Comparison of ENCODE assay signal across 21 mouse cellular contexts in genomic region chr12:83201674-83202073, GRCm38 (mm10).
DNase-seq lines count a peak whose midpoint lies in the region; ATAC-seq lines count a peak whose summit lies in the region.
"Had no signal": no experiment of that assay in that cellular context is flagged by ENCODE, and none has a peak within 500 bp of the region (broad histone marks: within the 10 kb centered on the region; RNA-seq: fewer than 3 reads in every experiment).

No protein-coding gene starts in this region.

- H3K4me1 ChIP-seq in hindbrain, embryonic 13.5 days (replicated peaks): peaks cover 18% of the 10 kb centered on the region
- H3K4me1 ChIP-seq in hindbrain, embryonic 10.5 days (replicated peaks): peaks cover 22% of the 10 kb centered on the region
- peaks cover 7% of the 10 kb centered on the region; the same call in 1 of the 2 replicates for H3K4me1 ChIP-seq in neural tube, embryonic 14.5 days (ENCODE audit: control insufficient read depth, insufficient read depth, low read length)
- H3K4me1 ChIP-seq in neural tube, embryonic 15.5 days: peaks cover 11% of the 10 kb centered on the region
- peaks cover 10% of the 10 kb centered on the region for H3K4me1 ChIP-seq in kidney, embryonic 16.5 days (ENCODE audit: insufficient read depth, low read length)

- no peak overlapping the region for H3K9ac ChIP-seq in hindbrain, embryonic 13.5 days
- H3K9ac ChIP-seq in neural tube, embryonic 14.5 days (replicated peaks; ENCODE audit: low read depth, low read length): 0 out of 2 replicates have a peak overlapping the region, but pooled peaks have one; percentile 3
- H3K9ac ChIP-seq in neural tube, embryonic 15.5 days (replicated peaks): no peak overlapping the region
- no peak overlapping the region for H3K9ac ChIP-seq in kidney, embryonic 16.5 days (replicated peaks; ENCODE audit: low read length)
- H3K9ac ChIP-seq: embryonic facial prominence, embryonic 12.5 days; hindbrain, embryonic 15.5 days; midbrain, embryonic 15.5 days had no signal

- H3K9me3 ChIP-seq in hindbrain, embryonic 13.5 days: no peaks in the 10 kb centered on the region
- no peaks in the 10 kb centered on the region for H3K9me3 ChIP-seq in hindbrain, embryonic 10.5 days
- no peaks in the 10 kb centered on the region for H3K9me3 ChIP-seq in neural tube, embryonic 14.5 days (ENCODE audit: control insufficient read depth, low read length)
- no peaks in the 10 kb centered on the region for H3K9me3 ChIP-seq in neural tube, embryonic 15.5 days (replicated peaks)
- no peaks in the 10 kb centered on the region for H3K9me3 ChIP-seq in kidney, embryonic 16.5 days (ENCODE audit: low read length)
- H3K9me3 ChIP-seq: embryonic facial prominence, embryonic 12.5 days; hindbrain, embryonic 15.5 days; midbrain, embryonic 15.5 days had no signal

- ATAC-seq in hindbrain, embryonic 13.5 days (ENCODE audit: low FRiP score): no peak
- no peak for ATAC-seq in neural tube, embryonic 14.5 days (ENCODE audit: low read depth)
- no peak for ATAC-seq in neural tube, embryonic 15.5 days (ENCODE audit: low FRiP score)
- no peak for ATAC-seq in kidney, embryonic 16.5 days (ENCODE audit: low FRiP score, low TSS enrichment)
- ATAC-seq: midbrain, embryonic 15.5 days had no signal

- H3K4me3 ChIP-seq in hindbrain, embryonic 13.5 days: no peak overlapping the region
- H3K4me3 ChIP-seq in hindbrain, embryonic 10.5 days: no peak overlapping the region
- H3K4me3 ChIP-seq in neural tube, embryonic 14.5 days (ENCODE audit: low read depth, low read length): no peak overlapping the region
- no peak overlapping the region for H3K4me3 ChIP-seq in neural tube, embryonic 15.5 days (replicated peaks)
- H3K4me3 ChIP-seq in kidney, embryonic 16.5 days (ENCODE audit: low read length): no peak overlapping the region
- H3K4me3 ChIP-seq: embryonic facial prominence, embryonic 12.5 days; hindbrain, embryonic 15.5 days; midbrain, embryonic 15.5 days had no signal

- H3K27ac ChIP-seq in hindbrain, embryonic 13.5 days: peak overlapping the region; percentile 60; the same call in 1 of the 2 replicates
- no peak overlapping the region for H3K27ac ChIP-seq in hindbrain, embryonic 10.5 days
- H3K27ac ChIP-seq in neural tube, embryonic 14.5 days (ENCODE audit: low read depth, low read length): no peak overlapping the region
- H3K27ac ChIP-seq in neural tube, embryonic 15.5 days (replicated peaks): no peak overlapping the region
- no peak overlapping the region for H3K27ac ChIP-seq in kidney, embryonic 16.5 days (ENCODE audit: low read length)
- H3K27ac ChIP-seq: embryonic facial prominence, embryonic 12.5 days; hindbrain, embryonic 15.5 days; midbrain, embryonic 15.5 days; stomach, postnatal 0 days had no signal

- WGBS in hindbrain, embryonic 13.5 days: 24% methylated on average over 3 of the region's 3 CpGs
- WGBS in hindbrain, embryonic 10.5 days: 35% methylated on average over 3 of the region's 3 CpGs
- 14% methylated on average over 3 of the region's 3 CpGs for WGBS in neural tube, embryonic 14.5 days
- WGBS in neural tube, embryonic 15.5 days: 23% methylated on average over 3 of the region's 3 CpGs
- WGBS in kidney, embryonic 16.5 days: 24% methylated on average over 3 of the region's 3 CpGs

- no peak overlapping the region for H3K4me2 ChIP-seq in hindbrain, embryonic 13.5 days
- H3K4me2 ChIP-seq in neural tube, embryonic 14.5 days (ENCODE audit: low read depth, low read length): no peak overlapping the region
- no peak overlapping the region for H3K4me2 ChIP-seq in neural tube, embryonic 15.5 days
- H3K4me2 ChIP-seq in kidney, embryonic 16.5 days (replicated peaks; ENCODE audit: low read depth, low read length): no peak overlapping the region
- H3K4me2 ChIP-seq: embryonic facial prominence, embryonic 12.5 days; heart, embryonic 11.5 days; hindbrain, embryonic 15.5 days; midbrain, embryonic 15.5 days had no signal

- peak; percentile 19 for DNase-seq in cerebellum, adult 11-12 months
- DNase-seq in cerebellum, postnatal 25 days: no peak
- no peak for DNase-seq in hindbrain, embryonic 10.5 days (ENCODE audit: low spot score)
- DNase-seq in layer of hippocampus, postnatal 14 days (ENCODE audit: low spot score in 2 of 2): no peak
- DNase-seq: adrenal gland, postnatal 10 days; cerebellum, adult 9-11 months; heart, postnatal 10 days; kidney, adult 2 months; kidney, postnatal 10 days; left cerebral cortex, postnatal 4 days; lung, postnatal 4 days; thymus, adult 2 months had no signal

- no peaks in the 10 kb centered on the region for H3K36me3 ChIP-seq in hindbrain, embryonic 13.5 days
- no peaks in the 10 kb centered on the region for H3K36me3 ChIP-seq in hindbrain, embryonic 10.5 days
- no peaks in the 10 kb centered on the region for H3K36me3 ChIP-seq in neural tube, embryonic 14.5 days (ENCODE audit: control insufficient read depth, insufficient read depth, low read length)
- no peaks in the 10 kb centered on the region for H3K36me3 ChIP-seq in neural tube, embryonic 15.5 days
- no peaks in the 10 kb centered on the region for H3K36me3 ChIP-seq in kidney, embryonic 16.5 days (ENCODE audit: insufficient read depth, low read length)
- H3K36me3 ChIP-seq: embryonic facial prominence, embryonic 12.5 days; hindbrain, embryonic 15.5 days; midbrain, embryonic 15.5 days had no signal

- H3K27me3 ChIP-seq in hindbrain, embryonic 13.5 days: no peaks in the 10 kb centered on the region
- no peaks in the 10 kb centered on the region for H3K27me3 ChIP-seq in hindbrain, embryonic 10.5 days (ENCODE audit: insufficient read depth, poor library complexity, severe bottlenecking)
- H3K27me3 ChIP-seq in neural tube, embryonic 14.5 days (ENCODE audit: control insufficient read depth, insufficient read depth, low read length): no peaks in the 10 kb centered on the region
- no peaks in the 10 kb centered on the region for H3K27me3 ChIP-seq in neural tube, embryonic 15.5 days (replicated peaks)
- H3K27me3 ChIP-seq in kidney, embryonic 16.5 days (ENCODE audit: insufficient read depth, low read length): no peaks in the 10 kb centered on the region
- H3K27me3 ChIP-seq: embryonic facial prominence, embryonic 12.5 days; hindbrain, embryonic 15.5 days; midbrain, embryonic 15.5 days had no signal
